Mouse (Mus musculus) liver, embryonic 11.5 days (tissue): ENCODE data around the gene Fgf22. TPM values are rescaled to one million over a fixed set of nuclear protein-coding genes. Genes with fewer than 3 reads are reported as not detected.
A peak's percentile ranks its signal among the peaks of the same experiment; 100 is the strongest.

Experiments
- ATAC-seq: fragments of 200-750 bp; cut with Nextera tagmentation; replicated peaks from 2 replicates; pipeline ENCODE4 v1.8.0; 2017; ENCODE audit warnings: moderate number of reproducible peaks, mild to moderate bottlenecking, moderate TSS enrichment, moderate library complexity; ENCODE audit not compliant: low FRiP score
- DNase-seq: peaks from one replicate; pipeline ENCODE4 v3.0.0-alpha.2; 2017; ENCODE audit warnings: low spot score
- H3K27ac ChIP-seq: fragments of 300-500 bp; sonication (generic); 2 replicates; pipeline ENCODE4 v1.5.1; 2014; ENCODE audit warnings: mild to moderate bottlenecking, low read depth, low read length, control low read depth
- H3K27me3 ChIP-seq: fragments of 300-500 bp; sonication (generic); replicated peaks from 2 replicates; pipeline ENCODE4 v1.6.1; 2014; ENCODE audit warnings: low read length, mixed read lengths; ENCODE audit not compliant: control insufficient read depth, insufficient read depth
- H3K36me3 ChIP-seq: fragments of 300-500 bp; sonication (generic); 2 replicates; pipeline ENCODE4 v1.6.1; 2014; ENCODE audit warnings: mild to moderate bottlenecking, low read length, moderate library complexity, mixed read lengths; ENCODE audit not compliant: control insufficient read depth, insufficient read depth
- H3K4me1 ChIP-seq: fragments of 300-500 bp; sonication (generic); replicated peaks from 2 replicates; pipeline ENCODE4 v1.6.1; 2014; ENCODE audit warnings: low read length, mixed read lengths; ENCODE audit not compliant: control insufficient read depth, insufficient read depth
- H3K4me2 ChIP-seq: fragments of 300-500 bp; sonication (generic); 2 replicates; pipeline ENCODE4 v1.6.1; 2014; ENCODE audit warnings: mild to moderate bottlenecking, control low read depth, moderate library complexity
- H3K4me3 ChIP-seq: fragments of 300-500 bp; sonication (generic); 2 replicates; pipeline ENCODE4 v1.5.1; 2014; ENCODE audit warnings: low read depth, low read length, control low read depth
- H3K9ac ChIP-seq: fragments of 300-500 bp; sonication (generic); 2 replicates; pipeline ENCODE4 v1.6.1; 2014; ENCODE audit warnings: low read depth, low read length, control low read depth
- H3K9me3 ChIP-seq: fragments of 300-500 bp; sonication (generic); 2 replicates; pipeline ENCODE4 v1.6.1; 2016; ENCODE audit warnings: low read length, inconsistent platforms, mixed read lengths; ENCODE audit not compliant: control insufficient read depth
- WGBS: fragments of 180-500 bp; shearing (Covaris S2); extraction: QIAGEN DNeasy Blood & Tissue Kit; methylation state at CpG from one replicate; pipeline ENCODE4 v1.1.7; 2014; 5-methylcytosine and 5-hydroxymethylcytosine counted together
- polyA plus RNA-seq: library from polyadenylated mRNA; unstranded; fragments of >200 nt; fragmentation: Nextera tagmentation; extraction: Ambion mirVana; gene quantifications from 2 replicates; pipeline ENCODE4 v1.2.1, GENCODE M21; 2014

Fgf22 gene
- polyA plus RNA-seq, 1 experiment from 2014 or later, result not detected

GRCm38 (mm10) chr10:79788386-79789158 lies 33.7 kb downstream of the Fgf22 start:
- no peak for ATAC-seq
- no peaks in the 10 kb centered on the region for H3K9me3 ChIP-seq
- WGBS, result 27% methylated on average over 7 of the region's 7 CpGs

DNA sequence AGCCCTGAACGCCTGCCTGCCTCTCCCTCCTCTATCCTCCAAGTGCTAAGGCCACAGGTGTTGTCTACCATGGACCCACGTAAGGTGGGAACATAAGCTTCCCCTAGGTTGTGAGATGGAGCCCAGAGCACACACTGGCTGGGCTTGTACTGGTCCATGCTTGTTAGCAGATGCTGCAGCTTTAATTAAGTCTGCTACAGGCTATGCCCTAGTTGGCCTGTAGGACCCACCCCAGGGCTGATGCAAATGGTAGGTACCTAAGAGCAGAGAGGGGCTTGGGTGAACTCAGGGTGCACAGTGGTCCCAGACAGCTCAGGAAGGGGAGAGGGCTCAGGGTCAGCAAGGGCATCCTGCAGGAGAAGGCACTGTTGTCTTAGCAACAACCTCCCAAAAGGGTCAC lies 34.7 kb downstream of the Fgf22 start:
- no peak for DNase-seq
- H3K9ac ChIP-seq, result no peak overlapping the region
- H3K4me3 ChIP-seq, result no peak overlapping the region
- H3K4me2 ChIP-seq, result no peak overlapping the region
- H3K4me1 ChIP-seq, result peaks cover 16% of the 10 kb centered on the region
- peaks cover 4% of the 10 kb centered on the region for H3K27me3 ChIP-seq
- H3K27ac ChIP-seq, result no peak overlapping the region
- no peaks in the 10 kb centered on the region for H3K9me3 ChIP-seq
- ATAC-seq, result no peak
- no peaks in the 10 kb centered on the region for H3K36me3 ChIP-seq
- 59% methylated on average over 2 of the region's 2 CpGs for WGBS

More at GRCm38 (mm10) chr10:79788386-79789158, 33.7 kb downstream of the Fgf22 start:
- peaks cover 9% of the 10 kb centered on the region for H3K4me1 ChIP-seq
- no peak for DNase-seq
- H3K4me3 ChIP-seq, result no peak overlapping the region
- no peak overlapping the region for H3K27ac ChIP-seq
- H3K36me3 ChIP-seq, result no peaks in the 10 kb centered on the region
- peak overlapping the region; percentile 9; the same call in 1 of the 2 replicates for H3K4me2 ChIP-seq
- peaks cover 8% of the 10 kb centered on the region for H3K27me3 ChIP-seq
- H3K9ac ChIP-seq, result no peak overlapping the region

DNA sequence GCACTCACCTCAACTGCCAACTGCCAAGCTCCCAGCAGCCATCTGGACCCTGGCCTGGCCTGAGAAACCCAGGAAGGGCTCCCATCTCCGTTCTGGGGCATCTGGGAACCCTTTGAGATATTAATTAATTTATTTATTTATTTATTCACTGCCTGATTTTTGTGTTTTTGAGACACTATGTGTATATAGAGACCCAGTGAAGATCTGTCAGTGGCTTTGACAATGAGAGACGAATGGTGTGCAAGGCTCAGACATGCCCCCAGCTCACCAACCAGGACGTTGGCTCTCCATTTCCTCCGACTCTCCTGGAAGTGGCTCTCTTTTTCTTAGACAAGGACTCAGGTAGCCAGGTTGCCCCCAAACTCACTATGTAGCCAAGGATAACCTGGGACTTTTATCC lies 36.0 kb downstream of the Fgf22 start, which contains the start of gene Prss57:
Gene Prss57 (minus strand): TSS at position 101 of the 400 bp plus-strand sequence.
- Histone ChIP-seq H3K27ac (no peak within 1 kb of the TSS), H3K9ac (no peak within 1 kb of the TSS), H3K4me2 (no peak within 1 kb of the TSS), H3K4me3 (no peak within 1 kb of the TSS), H3K27me3 (no peaks in the 10 kb centered on the region), H3K36me3 (no peaks in the 10 kb centered on the region), H3K4me1 (peaks cover 20% of the 10 kb centered on the region), H3K9me3 (no peaks in the 10 kb centered on the region)
- no peak for ATAC-seq
- 72% methylated on average over 4 of the region's 4 CpGs for WGBS
- no peak for DNase-seq

DNA sequence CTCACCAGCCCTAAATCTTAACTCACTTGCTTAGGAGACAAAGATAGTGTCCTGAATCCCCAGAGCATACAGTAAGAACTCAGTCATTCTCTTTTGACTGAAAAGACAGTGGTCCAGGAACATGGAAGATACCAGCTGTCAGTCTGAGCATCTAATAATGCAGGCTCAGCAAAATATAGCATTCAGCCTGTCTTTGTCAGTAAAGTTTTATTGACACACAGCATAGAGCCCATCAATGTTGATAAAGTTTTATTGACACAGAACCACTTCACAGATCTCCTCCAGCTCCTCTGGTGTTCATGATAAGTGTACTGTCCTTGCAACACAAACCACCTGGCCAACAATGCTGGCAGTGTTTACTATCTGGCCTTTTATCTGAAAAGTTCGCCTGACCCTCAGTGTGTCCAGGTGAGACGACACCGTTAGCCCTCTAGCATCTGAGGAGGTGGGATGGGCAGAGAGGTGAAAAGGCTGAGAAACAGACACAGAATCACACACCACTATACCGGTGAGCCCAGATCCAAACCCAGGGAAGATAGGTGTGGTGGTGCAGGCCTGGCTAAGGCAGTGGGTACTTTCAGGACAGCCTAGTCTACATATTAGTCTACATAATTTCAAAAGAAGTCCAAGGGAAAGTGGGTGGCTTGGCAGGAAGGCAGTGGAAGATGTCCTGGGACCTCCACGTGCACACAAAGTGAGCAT lies 37.6 kb downstream of the Fgf22 start:
- Histone ChIP-seq H3K36me3 (no peaks in the 10 kb centered on the region), H3K4me3 (no peak overlapping the region), H3K9ac (no peak overlapping the region), H3K27ac (no peak overlapping the region), H3K4me1 (peaks cover 23% of the 10 kb centered on the region), H3K27me3 (no peaks in the 10 kb centered on the region), H3K4me2 (no peak overlapping the region), H3K9me3 (no peaks in the 10 kb centered on the region)
- ATAC-seq (no peak), DNase-seq (no peak)
- WGBS, result 64% methylated on average over 5 of the region's 5 CpGs

- peak within 1 kb of the TSS; percentile 78 for H3K9ac ChIP-seq
- H3K4me3 ChIP-seq, result peak within 1 kb of the TSS; percentile 76
- no peaks in the 10 kb centered on the region for H3K27me3 ChIP-seq
- WGBS, result 5% methylated on average over 51 of the region's 51 CpGs
- H3K27ac ChIP-seq, result peak within 1 kb of the TSS; percentile 36
- H3K36me3 ChIP-seq, result no peaks in the 10 kb centered on the region
- DNase-seq (peak; percentile 74), ATAC-seq (peak; percentile 46; the same call in 1 of the 2 replicates)
- H3K4me1 ChIP-seq, result peaks cover 23% of the 10 kb centered on the region
- H3K4me2 ChIP-seq, result peak within 1 kb of the TSS; percentile 93
- H3K9me3 ChIP-seq, result no peaks in the 10 kb centered on the region
Observed at GRCm38 (mm10) chr10:79793051-79793737, 38.3 kb downstream of the Fgf22 start, which contains the start of gene Palm. Gene Palm, plus strand, starts transcription at chr10:79793572.

DNA sequence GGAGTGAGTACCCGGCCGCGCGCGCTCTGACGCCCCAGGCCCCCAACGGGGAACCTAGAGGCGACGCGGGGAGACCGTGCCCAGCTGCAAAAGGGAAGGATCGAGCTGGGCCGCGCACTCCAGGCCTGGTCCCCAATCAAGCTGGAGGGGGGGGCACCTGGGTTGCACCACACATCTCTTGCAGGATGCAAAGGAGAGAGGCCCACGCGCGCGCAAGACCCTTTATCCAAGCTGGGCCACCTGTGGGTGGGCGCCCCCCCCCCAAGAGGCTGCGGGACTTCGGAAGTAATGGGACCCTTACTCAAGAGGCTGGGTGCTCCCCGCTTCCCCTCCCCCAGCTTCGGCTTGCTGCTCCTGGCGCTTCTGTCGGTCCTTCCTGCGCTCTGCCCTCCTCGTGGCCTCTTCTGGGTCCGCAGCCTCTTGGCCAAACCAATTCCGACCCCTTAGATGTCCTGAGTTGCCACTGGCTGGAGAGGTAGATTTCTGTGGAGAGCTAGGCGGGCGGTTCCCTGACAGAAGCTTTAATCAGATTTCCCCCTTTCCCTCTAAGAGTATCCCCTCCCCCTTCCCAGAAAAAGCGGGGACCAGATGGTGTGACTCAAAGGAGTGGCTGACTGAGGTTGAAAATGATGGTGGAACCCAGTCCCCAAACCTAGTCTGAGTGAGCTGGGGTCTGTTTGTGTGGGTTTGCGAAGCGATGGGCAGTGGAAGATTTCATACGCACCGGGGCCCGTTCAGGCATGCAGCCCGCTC lies 39.0 kb downstream of the Fgf22 start:
- H3K27me3 ChIP-seq, result no peaks in the 10 kb centered on the region
- H3K9me3 ChIP-seq, result no peaks in the 10 kb centered on the region
- no peak for DNase-seq
- 8% methylated on average over 38 of the region's 38 CpGs for WGBS
- ATAC-seq, result no peak
- peak overlapping the region; percentile 93 for H3K4me2 ChIP-seq
- peaks cover 19% of the 10 kb centered on the region for H3K4me1 ChIP-seq
- peak overlapping the region; percentile 78 for H3K9ac ChIP-seq
- no peaks in the 10 kb centered on the region for H3K36me3 ChIP-seq
- H3K27ac ChIP-seq, result peak overlapping the region; percentile 36
- peak overlapping the region; percentile 76 for H3K4me3 ChIP-seq

- Histone ChIP-seq H3K9me3 (no peaks in the 10 kb centered on the region), H3K4me3 (peak overlapping the region; percentile 76), H3K36me3 (no peaks in the 10 kb centered on the region), H3K4me1 (peaks cover 20% of the 10 kb centered on the region), H3K27me3 (no peaks in the 10 kb centered on the region), H3K27ac (no peak overlapping the region), H3K9ac (0 out of 2 replicates have a peak overlapping the region, but pooled peaks have one; percentile 18), H3K4me2 (peak overlapping the region; percentile 93)
- ATAC-seq (no peak), DNase-seq (no peak)
- WGBS, result 24% methylated on average over 10 of the region's 10 CpGs
Observed at GRCm38 (mm10) chr10:79794491-79794931, 39.6 kb downstream of the Fgf22 start.

DNA sequence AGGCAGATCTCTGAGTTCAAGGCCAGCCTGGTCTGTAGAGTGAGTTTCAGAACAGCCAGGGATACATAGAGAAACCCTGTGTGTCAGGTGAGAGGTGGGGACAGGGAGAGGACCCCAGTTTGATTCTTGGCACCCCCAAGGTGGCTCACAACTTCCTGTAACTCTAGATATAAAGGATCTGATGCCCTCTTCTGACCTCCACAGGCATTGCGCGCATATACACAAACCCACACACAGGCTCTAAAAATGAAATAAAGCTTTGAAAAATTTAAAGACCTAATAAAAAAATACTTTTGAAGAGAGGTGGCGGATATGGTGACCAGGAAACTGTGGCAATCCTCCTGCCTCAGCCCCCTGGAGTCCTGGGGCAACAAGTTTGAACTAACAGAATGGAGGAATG lies 41.0 kb downstream of the Fgf22 start:
- ATAC-seq (no peak), DNase-seq (no peak)
- Histone ChIP-seq H3K4me3 (no peak overlapping the region), H3K27ac (no peak overlapping the region), H3K27me3 (no peaks in the 10 kb centered on the region), H3K4me1 (peaks cover 20% of the 10 kb centered on the region), H3K9me3 (no peaks in the 10 kb centered on the region), H3K36me3 (no peaks in the 10 kb centered on the region), H3K9ac (no peak overlapping the region), H3K4me2 (no peak overlapping the region)
- WGBS, result 89% methylated on average over 3 of the region's 3 CpGs
